Mouse (Mus musculus) liver, embryonic 14.5 days (tissue): Measurements from ENCODE around the gene Muc1. TPM values are rescaled to one million over a fixed set of nuclear protein-coding genes. Genes with fewer than 3 reads are reported as not detected.

Experiments
- ATAC-seq: fragments of 200-750 bp; cut with Nextera tagmentation; 2 replicates; pipeline ENCODE4 v1.8.0; 2017; ENCODE audit warnings: moderate number of reproducible peaks, mild to moderate bottlenecking, moderate library complexity; ENCODE audit not compliant: insufficient read depth
- DNase-seq, 3 experiments: peaks; one replicate each; pipeline ENCODE4 v3.0.0-alpha.2; 2012 to 2013; ENCODE audit warnings: low read depth in 3 of 3, low spot score in 3 of 3
- H3K27ac ChIP-seq: fragments of 300-500 bp; sonication (generic); 2 replicates; pipeline ENCODE4 v1.5.1; 2014; ENCODE audit warnings: moderate library complexity, mild to moderate bottlenecking, control low read depth, inconsistent platforms
- H3K27me3 ChIP-seq: fragments of 300-500 bp; sonication (generic); 2 replicates; pipeline ENCODE4 v1.6.1; 2014; ENCODE audit warnings: mild to moderate bottlenecking, low read length, moderate library complexity; ENCODE audit not compliant: control insufficient read depth, insufficient read depth
- H3K36me3 ChIP-seq: fragments of 300-500 bp; sonication (generic); replicated peaks from 2 replicates; pipeline ENCODE4 v1.6.1; 2014; ENCODE audit warnings: low read depth; ENCODE audit not compliant: control insufficient read depth, insufficient read depth
- H3K4me1 ChIP-seq, 2 experiments: fragments of 200-500 bp in 1 of 2; fragments of 300-500 bp in 1 of 2; sonication (generic) in 1 of 2; replicated peaks; 2 replicates each; pipeline ENCODE4 v1.6.1; 2012 to 2014; ENCODE audit warnings: antibody characterized with exemption in 1 of 2, inconsistent platforms in 1 of 2, low read length in 1 of 2; ENCODE audit not compliant: control insufficient read depth in 2 of 2, insufficient read depth in 2 of 2
- H3K4me2 ChIP-seq: fragments of 300-500 bp; sonication (generic); 2 replicates; pipeline ENCODE4 v1.6.1; 2014; ENCODE audit warnings: low read depth, mild to moderate bottlenecking, control low read depth, moderate library complexity
- H3K4me3 ChIP-seq, 2 experiments: fragments of 200-500 bp in 1 of 2; fragments of 300-500 bp in 1 of 2; sonication (generic) in 1 of 2; 2 replicates each; pipeline ENCODE4 v1.5.1; 2012 to 2014; ENCODE audit warnings: low read depth in 2 of 2, low read length in 2 of 2, mild to moderate bottlenecking in 2 of 2, control low read depth in 1 of 2, inconsistent platforms in 1 of 2, moderate library complexity in 1 of 2; ENCODE audit not compliant: insufficient read depth in 1 of 2
- H3K9ac ChIP-seq: fragments of 300-500 bp; sonication (generic); replicated peaks from 2 replicates; pipeline ENCODE4 v1.6.1; 2014; ENCODE audit warnings: mild to moderate bottlenecking, control low read depth, moderate library complexity
- H3K9me3 ChIP-seq: fragments of 300-500 bp; sonication (generic); 2 replicates; pipeline ENCODE4 v1.6.1; 2016; ENCODE audit warnings: low read length, mixed read lengths; ENCODE audit not compliant: control insufficient read depth
- CTCF ChIP-seq: IDR thresholded peaks from 2 replicates; pipeline ENCODE4 v1.5.1; 2016; ENCODE audit warnings: antibody characterized with exemption, low read depth, control low read depth
- EP300 ChIP-seq: IDR thresholded peaks from 2 replicates; pipeline ENCODE4 v1.6.1; 2016; ENCODE audit warnings: antibody characterized with exemption, low read depth
- WGBS: fragments of 180-500 bp; shearing (Covaris S2); extraction: QIAGEN DNeasy Blood & Tissue Kit; methylation state at CpG from one replicate; pipeline ENCODE4 v1.1.7; 2014; ENCODE audit not compliant: insufficient replicate concordance; 5-methylcytosine and 5-hydroxymethylcytosine counted together
- polyA plus RNA-seq, 2 experiments: library from polyadenylated mRNA; depleted of rRNA in 1 of 2; stranded (reverse) in 1 of 2; unstranded in 1 of 2; fragments of >200 nt; fragmentation: Nextera tagmentation in 1 of 2; extraction: Ambion mirVana in 1 of 2; gene quantifications; 2 replicates each; pipeline versions ENCODE4 v1.2.1 to v1.2.3; 2012 to 2014

Muc1 gene
- polyA plus RNA-seq, 2 experiments = 0.08 to 0.18 TPM

DNA sequence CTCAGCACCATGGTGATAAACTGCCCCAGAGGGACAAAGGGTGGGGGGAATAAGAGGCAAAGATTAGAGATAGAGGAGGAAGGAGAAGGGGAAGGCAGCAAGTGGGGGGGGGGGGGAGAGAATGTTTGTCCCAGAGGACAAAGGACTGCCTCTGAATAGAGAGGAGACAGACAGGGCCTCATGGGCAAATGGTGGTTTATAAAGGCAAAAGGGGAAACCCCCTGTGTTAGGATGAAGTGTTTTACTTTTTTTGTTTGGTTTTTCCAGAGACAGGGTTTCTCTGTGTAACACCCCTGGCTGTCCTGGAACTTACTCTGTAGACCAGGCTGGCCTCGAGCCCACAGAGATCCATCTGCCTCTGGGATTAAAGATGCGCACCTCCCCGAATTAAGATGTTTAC is 31.4 kb downstream of the Muc1 start:
- no peaks in the 10 kb centered on the region for H3K36me3 ChIP-seq
- H3K4me2 ChIP-seq = no peak overlapping the region
- no peaks in the 10 kb centered on the region for H3K9me3 ChIP-seq
- H3K4me1 ChIP-seq = no peaks in the 10 kb centered on the region; a peak in 1 of 4 replicates
- no peak for DNase-seq
- peaks cover 2% of the 10 kb centered on the region; the same call in 1 of the 2 replicates for H3K27me3 ChIP-seq
- H3K9ac ChIP-seq = no peak overlapping the region
- H3K4me3 ChIP-seq = no peak overlapping the region
- 51% methylated on average over 3 of the region's 3 CpGs for WGBS
- ATAC-seq = no peak
- no peak overlapping the region for H3K27ac ChIP-seq
- TF ChIP-seq EP300 = no peak
- no peak for TF ChIP-seq CTCF

DNA sequence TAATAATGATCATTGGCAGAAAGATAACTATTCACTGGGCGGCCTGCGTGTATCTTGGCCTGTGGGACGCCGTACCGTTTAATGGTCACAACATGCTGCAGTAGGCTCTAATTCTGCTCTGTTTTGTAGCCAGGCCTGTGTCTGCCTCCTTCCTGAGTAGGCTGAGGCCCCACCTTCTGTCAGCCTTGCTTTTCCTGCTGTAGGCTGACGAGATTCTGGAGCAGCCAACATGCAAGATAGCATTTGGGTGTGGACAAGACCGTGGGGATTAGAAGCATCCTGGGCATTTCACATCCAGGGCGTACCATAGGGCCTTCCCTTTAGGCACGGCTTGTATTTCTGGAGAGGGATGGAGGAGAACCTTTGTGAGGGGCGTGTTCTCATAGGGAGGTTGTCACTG is 33.6 kb downstream of the Muc1 start:
- Histone ChIP-seq H3K9ac (no peak overlapping the region), H3K4me1 (peaks cover 4 to 6% of the 10 kb centered on the region in 2 experiments; a peak in 2 of 4 replicates), H3K4me3 (no peak overlapping the region), H3K9me3 (no peaks in the 10 kb centered on the region), H3K4me2 (no peak overlapping the region), H3K27me3 (peaks cover 2% of the 10 kb centered on the region; the same call in 1 of the 2 replicates), H3K36me3 (no peaks in the 10 kb centered on the region), H3K27ac (no peak overlapping the region)
- no peak for ATAC-seq
- TF ChIP-seq CTCF (no peak), EP300 (no peak)
- DNase-seq = no peak
- 41% methylated on average over 10 of the region's 10 CpGs for WGBS

GRCm38 (mm10) chr3:89266439-89266893 is 37.6 kb downstream of the Muc1 start:
- WGBS = under 1% methylated on average over 20 of the region's 20 CpGs
- H3K4me2 ChIP-seq = peak overlapping the region; percentile 95
- TF ChIP-seq EP300 = no peak
- no peak for TF ChIP-seq CTCF
- peak overlapping the region; percentile 85 for H3K9ac ChIP-seq
- no peaks in the 10 kb centered on the region for H3K36me3 ChIP-seq
- no peak overlapping the region; the same call in 1 of the 2 replicates for H3K27ac ChIP-seq
- peaks cover 7 to 14% of the 10 kb centered on the region in 2 experiments for H3K4me1 ChIP-seq
- ATAC-seq (peak; percentile 80), DNase-seq (peak; percentile 66 to 70 (median 67))
- H3K27me3 ChIP-seq = no peaks in the 10 kb centered on the region
- peak overlapping the region; percentile 68 to 88 for H3K4me3 ChIP-seq
- no peaks in the 10 kb centered on the region for H3K9me3 ChIP-seq

DNA sequence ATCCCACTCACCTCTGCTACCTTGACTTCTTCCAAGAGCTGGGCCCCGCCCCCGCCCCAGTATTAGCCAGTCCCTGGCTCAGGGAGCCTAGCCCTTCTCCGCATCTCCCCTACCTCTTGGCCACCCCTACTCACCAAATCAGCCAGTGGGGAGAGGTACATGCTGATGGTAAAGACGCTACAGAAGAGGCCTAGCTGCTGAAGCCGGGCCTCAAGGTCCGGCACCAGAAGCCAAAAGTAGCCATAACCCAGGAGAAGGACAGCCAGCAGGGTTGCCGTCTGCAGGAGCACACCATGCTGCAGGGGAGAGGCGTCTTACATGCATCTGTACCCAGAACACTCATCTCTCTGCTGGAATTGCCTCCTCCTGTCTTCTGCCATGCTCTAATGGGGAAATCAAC is 40.1 kb downstream of the Muc1 start:
- WGBS = 74% methylated on average over 8 of the region's 8 CpGs
- no peaks in the 10 kb centered on the region for H3K36me3 ChIP-seq
- TF ChIP-seq CTCF (no peak), EP300 (no peak)
- peaks cover 7 to 14% of the 10 kb centered on the region in 2 experiments for H3K4me1 ChIP-seq
- no peak overlapping the region for H3K9ac ChIP-seq
- H3K4me2 ChIP-seq = peak overlapping the region; percentile 82; the same call in 1 of the 2 replicates
- ATAC-seq (no peak), DNase-seq (no peak)
- H3K27ac ChIP-seq = no peak overlapping the region
- no peaks in the 10 kb centered on the region for H3K27me3 ChIP-seq
- no peak overlapping the region for H3K4me3 ChIP-seq
- no peaks in the 10 kb centered on the region for H3K9me3 ChIP-seq

GRCm38 (mm10) chr3:89270051-89270755 is 41.3 kb downstream of the Muc1 start, which contains the start of gene Slc50a1:
Gene Slc50a1 (minus strand): TSS chr3:89270570.
- peak within 1 kb of the TSS; percentile 82 for H3K4me2 ChIP-seq
- no peak for DNase-seq

More at GRCm38 (mm10) chr3:89270051-89270755, 41.3 kb downstream of the Muc1 start, which contains the start of gene Slc50a1:
- H3K27ac ChIP-seq = no peak within 1 kb of the TSS
- peaks cover 7 to 14% of the 10 kb centered on the region in 2 experiments for H3K4me1 ChIP-seq
- H3K27me3 ChIP-seq = no peaks in the 10 kb centered on the region
- H3K4me3 ChIP-seq = peak within 1 kb of the TSS; percentile 65 to 67
- peak within 1 kb of the TSS; percentile 74 for H3K9ac ChIP-seq
- H3K9me3 ChIP-seq = no peaks in the 10 kb centered on the region
- peak; percentile 54; the same call in 1 of the 2 replicates for ATAC-seq
- H3K36me3 ChIP-seq = no peaks in the 10 kb centered on the region
- 2% methylated on average over 37 of the region's 39 CpGs for WGBS
- TF ChIP-seq CTCF (peak; percentile 53), EP300 (no peak)
